Mouse (Mus musculus): Measurements from ENCODE around the gene Srd5a2.

- TF ChIP-seq CTCF (IDR thresholded peaks at IDR 0.05) (no peak), POLR2A (IDR thresholded peaks at IDR 0.05; ENCODE audit: insufficient read depth, low read depth, low read length) (no peak)
Measured at GRCm38 (mm10) chr17:74088016-74088415, 40.3 kb upstream of the Srd5a2 start.
